Mouse (Mus musculus): ENCODE data around the gene Angptl8.

GRCm38 (mm10) chr9:21872204-21872603 lies 36.9 kb downstream of the Angptl8 start:
- TF ChIP-seq CTCF (IDR thresholded peaks at IDR 0.05; ENCODE audit: borderline replicate concordance, extremely low read depth, insufficient read depth, insufficient read length) (no peak), POLR2A (IDR thresholded peaks at IDR 0.05; ENCODE audit: borderline replicate concordance, extremely low read depth, insufficient read depth, insufficient read length, poor library complexity, severe bottlenecking) (no peak)

All from brain, embryonic 14.5 days (tissue).